Mouse (Mus musculus) kidney, postnatal 10 days (tissue): ENCODE measurements around the gene Cyp19a1.

Experiments used
- DNase-seq: peaks from one replicate; pipeline ENCODE4 v3.0.0; 2021; ENCODE audit warnings: mixed read lengths

Cyp19a1 gene

DNA sequence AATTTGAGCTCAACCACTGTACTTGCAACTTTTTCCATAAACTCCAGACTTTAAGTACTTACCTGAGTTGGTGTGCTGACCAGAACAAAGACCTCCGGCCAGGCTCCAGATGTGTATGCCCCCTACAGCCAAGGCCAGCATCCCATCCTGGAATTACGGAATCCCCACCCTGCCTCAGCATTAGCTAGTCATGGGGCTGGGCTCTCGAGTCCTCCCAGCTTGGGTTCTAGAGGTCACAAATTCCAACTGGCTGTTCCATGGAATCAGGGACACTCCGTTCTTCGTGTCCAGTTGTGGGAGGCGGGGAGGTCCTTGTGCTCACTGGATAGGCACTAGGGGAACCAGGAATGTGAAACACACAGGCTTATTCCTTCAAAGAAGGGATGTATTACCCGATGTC lies at the start of gene Cyp19a1:
Gene Cyp19a1, minus strand, starts transcription at position 101 of the 400 bp plus-strand sequence.
- DNase-seq, result no peak

- DNase-seq, result no peak
These were observed 48.5 kb upstream of the Cyp19a1 start for GRCm38 (mm10) chr9:54316363-54316762.

GRCm38 (mm10) chr9:54308751-54309358 lies 40.9 kb upstream of the Cyp19a1 start:
- DNase-seq, result no peak

DNA sequence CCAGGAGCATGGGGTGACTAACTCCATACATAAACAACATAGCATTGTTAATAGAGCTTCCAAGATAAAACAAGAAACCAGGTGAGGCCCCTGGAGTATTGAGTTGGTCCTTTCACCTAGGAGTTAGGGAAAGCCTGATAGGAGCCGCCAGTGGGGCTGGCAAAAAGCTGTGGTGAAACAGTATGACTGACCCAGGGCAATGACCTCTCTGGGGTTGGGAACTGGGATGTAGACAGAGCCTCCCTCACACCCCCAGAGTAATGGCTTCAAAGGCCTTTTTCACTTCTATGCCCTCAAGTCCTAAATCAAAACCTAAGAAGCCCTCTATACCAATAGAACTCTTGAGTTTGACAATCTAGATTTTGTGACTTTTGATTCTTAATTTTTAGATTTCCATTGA lies 40.3 kb upstream of the Cyp19a1 start:
- no peak for DNase-seq

DNA sequence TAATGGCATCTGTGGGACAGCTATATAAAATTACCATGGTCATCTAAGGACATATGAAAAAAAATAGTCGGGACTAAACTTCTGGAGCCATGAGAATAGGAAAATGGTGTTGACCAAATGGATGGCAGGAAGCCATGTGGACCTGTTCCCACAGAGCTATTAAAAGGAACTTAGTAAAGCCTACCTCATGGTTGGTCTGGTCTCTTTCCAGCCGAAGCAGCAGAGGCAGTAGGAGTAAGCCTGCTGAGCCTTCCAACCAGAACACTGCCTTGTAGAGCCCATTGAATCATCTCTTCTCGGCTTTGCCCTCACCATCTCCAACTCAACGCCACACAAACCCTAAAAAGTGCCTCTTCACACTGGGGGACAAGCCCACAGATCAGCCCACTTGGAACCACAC lies 33.3 kb upstream of the Cyp19a1 start:
- DNase-seq, result no peak

- DNase-seq, result peak; percentile 14
These were observed 31.9 kb upstream of the Cyp19a1 start for GRCm38 (mm10) chr9:54299792-54300191.

- DNase-seq, result no peak
These were observed 31.5 kb upstream of the Cyp19a1 start for GRCm38 (mm10) chr9:54299389-54299788.

GRCm38 (mm10) chr9:54287804-54288203 lies 19.9 kb upstream of the Cyp19a1 start:
- DNase-seq, result no peak

DNA sequence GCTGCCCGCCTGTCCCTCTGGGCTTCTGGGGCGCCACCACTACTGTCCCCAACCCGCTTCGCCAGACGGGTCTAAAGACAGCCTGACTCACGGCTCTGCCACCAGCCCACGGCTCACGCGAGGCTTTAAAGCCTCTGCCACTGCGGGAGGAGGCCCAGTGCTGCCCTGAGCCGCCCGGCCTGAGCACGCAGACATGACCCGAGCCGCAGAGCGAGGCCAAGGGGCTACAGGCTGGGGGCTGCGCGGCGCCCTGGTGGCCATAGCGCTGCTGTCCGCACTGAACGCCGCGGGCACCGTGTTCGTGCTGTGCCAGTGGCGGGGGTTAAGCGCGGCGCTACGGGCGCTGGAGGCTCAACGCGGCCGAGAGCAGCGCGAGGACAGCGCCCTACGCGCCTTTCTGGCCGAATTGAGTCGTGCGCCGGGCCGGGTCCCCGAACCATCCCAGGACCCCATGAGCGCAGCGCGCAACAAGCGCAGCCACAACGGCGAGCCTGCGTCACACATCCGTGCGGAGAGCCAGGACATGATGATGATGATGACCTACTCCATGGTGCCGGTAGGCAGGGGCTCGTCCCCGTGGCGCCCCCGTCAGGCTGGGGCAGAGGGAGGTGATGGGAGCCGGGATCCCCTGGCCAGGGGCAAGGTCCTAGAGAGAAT lies 18.5 kb upstream of the Cyp19a1 start, which contains the start of gene Gldn:
Gene Gldn, plus strand, starts transcription at position 156 of the 657 bp plus-strand sequence.
- DNase-seq, result peak; percentile 12

GRCm38 (mm10) chr9:54279046-54279589 lies 11.2 kb upstream of the Cyp19a1 start:
- DNase-seq, result no peak

- no peak for DNase-seq
These were observed 7.4 kb upstream of the Cyp19a1 start for GRCm38 (mm10) chr9:54275283-54275682.

GRCm38 (mm10) chr9:54270889-54271288 lies 3.0 kb upstream of the Cyp19a1 start:
- peak; percentile 45 for DNase-seq

GRCm38 (mm10) chr9:54269987-54270386 lies 2.1 kb upstream of the Cyp19a1 start:
- DNase-seq, result no peak

- no peak for DNase-seq
These were observed 3.2 kb downstream of the Cyp19a1 start for GRCm38 (mm10) chr9:54264754-54265153.

GRCm38 (mm10) chr9:54244869-54245665 lies 22.8 kb downstream of the Cyp19a1 start:
- no peak for DNase-seq

DNA sequence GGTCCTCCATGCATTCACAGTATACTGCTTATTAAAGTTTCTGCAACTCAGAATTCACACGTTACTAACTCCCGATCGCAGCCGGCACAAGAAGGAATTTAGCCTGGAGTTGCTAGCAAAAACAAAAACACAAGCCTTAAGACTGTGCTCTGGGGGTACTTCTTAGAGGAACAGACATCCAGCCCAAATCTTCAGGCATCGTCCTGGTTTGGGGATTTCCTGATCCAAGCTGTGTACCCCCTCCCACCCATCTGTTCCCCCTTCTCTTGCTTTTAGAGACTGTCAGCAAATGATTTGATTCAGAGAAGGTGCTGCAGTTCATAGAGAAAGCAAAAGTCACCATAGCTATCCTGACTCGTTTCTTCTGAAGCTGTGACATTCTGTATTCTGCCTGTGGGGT lies 40.3 kb downstream of the Cyp19a1 start:
- no peak for DNase-seq

DNA sequence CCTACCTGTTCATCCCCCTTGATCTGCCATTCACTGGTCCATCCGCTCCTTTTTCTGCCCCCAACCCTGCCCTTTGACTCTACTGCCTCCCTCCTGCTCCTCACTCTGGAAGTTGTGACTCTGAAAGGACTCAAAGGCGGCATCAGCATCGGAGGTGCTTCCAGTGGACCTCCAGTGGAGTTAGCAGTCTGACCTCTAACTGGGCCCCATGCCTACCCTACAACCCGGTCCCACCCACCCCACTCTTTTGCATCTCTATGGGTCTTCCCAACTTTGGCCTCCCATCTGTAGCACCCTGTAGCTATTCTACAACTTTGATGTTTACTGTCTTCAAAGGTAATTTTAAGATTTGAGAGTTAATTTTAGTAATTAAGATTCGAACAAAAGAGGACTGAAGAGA lies 51.4 kb downstream of the Cyp19a1 start:
- no peak for DNase-seq

- no peak for DNase-seq
These were observed 53.0 kb downstream of the Cyp19a1 start for GRCm38 (mm10) chr9:54214881-54215280.

DNA sequence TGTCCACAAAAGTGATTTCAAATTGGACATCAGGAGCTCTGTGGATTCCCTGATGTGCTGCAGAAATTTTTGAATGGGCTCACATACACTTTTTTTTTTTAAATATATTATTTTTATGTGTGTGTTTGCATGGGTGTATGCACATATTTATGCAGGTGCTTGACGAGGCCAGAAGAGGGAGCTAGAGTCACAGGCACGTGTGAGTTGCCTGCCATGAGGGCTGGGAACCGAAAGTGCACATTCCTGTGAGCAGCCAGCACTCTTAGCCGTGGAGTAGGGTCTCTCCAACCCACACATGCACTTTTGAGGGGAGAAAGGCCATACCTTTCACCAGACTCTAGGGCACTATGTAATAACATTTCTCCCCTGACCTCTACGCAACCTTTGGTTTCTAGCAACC lies 73.1 kb downstream of the Cyp19a1 start:
- DNase-seq, result no peak

DNA sequence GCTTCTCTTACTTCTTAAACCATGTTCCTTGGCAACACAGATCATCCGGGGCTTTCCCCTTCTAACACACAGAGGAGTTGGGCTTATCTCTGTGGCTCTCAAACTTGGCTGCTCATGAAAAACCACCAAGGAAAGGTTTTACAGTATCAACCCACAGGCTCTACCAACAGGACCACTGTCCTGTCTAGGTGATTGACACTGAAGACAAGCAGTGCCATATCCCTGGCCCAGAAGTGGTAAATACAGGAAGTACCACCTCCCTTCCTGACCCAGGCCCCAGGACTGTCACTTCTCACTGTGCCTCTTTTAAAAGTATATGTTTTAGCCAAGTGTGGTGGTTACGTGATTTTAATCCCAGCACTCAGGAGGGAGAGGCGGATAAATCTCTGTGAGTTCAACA lies 76.5 kb downstream of the Cyp19a1 start:
- DNase-seq, result no peak

DNA sequence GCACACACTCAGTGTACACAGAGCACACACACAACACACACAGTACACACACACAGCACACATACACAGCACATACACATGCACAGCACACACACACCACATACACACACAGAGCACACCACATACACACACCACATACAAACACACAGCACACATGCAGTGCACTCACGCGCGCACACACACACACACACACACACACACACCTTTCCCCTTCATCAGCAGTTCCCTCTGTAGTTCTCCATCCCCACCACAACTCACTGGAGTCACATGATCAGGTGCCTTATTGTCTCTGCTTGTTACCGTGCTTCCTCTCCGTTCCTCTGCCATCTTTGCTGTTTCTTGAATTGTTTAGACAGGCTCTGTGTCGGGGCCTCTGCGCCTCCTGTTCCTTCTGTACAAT lies 85.4 kb downstream of the Cyp19a1 start:
- no peak for DNase-seq

GRCm38 (mm10) chr9:54181330-54181729 lies 86.6 kb downstream of the Cyp19a1 start:
- DNase-seq, result peak; percentile 73

DNA sequence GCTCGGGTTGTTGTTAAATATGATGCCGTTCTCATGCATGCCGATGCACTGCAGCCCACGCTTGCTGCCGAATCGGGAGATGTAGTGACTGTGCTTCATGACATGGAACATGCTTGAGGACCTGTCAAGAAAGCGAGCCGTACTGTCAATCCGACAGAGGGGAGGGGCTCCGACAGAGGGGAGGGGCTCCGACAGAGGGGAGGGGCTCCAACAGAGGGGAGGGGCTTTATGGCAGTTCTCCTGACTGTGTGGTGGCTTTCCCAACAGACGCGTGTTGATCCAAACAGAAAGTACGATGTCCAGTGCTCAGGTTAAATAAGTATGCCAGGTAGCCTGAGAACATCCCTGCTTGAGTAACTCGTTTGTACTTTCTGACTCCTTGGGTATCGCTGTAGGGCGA lies 87.7 kb downstream of the Cyp19a1 start:
- no peak for DNase-seq

- peak; percentile 14 for DNase-seq
These were observed 98.4 kb downstream of the Cyp19a1 start for GRCm38 (mm10) chr9:54169489-54169888.
